Mouse (Mus musculus): ENCODE results near the gene Olfr193.
"Not testable (repeated sequence)": the region's sequence is repeated elsewhere in the genome, so short reads cannot be mapped to it uniquely, and the experiment has no call there.

The Olfr193 gene

GRCm38 (mm10) chr16:59111781-59112180 lies at the start of gene Olfr193:
Gene Olfr193, minus strand, starts transcription at chr16:59111881.
- no peak for DNase-seq (ENCODE audit: low spot score in 2 of 2)

DNA sequence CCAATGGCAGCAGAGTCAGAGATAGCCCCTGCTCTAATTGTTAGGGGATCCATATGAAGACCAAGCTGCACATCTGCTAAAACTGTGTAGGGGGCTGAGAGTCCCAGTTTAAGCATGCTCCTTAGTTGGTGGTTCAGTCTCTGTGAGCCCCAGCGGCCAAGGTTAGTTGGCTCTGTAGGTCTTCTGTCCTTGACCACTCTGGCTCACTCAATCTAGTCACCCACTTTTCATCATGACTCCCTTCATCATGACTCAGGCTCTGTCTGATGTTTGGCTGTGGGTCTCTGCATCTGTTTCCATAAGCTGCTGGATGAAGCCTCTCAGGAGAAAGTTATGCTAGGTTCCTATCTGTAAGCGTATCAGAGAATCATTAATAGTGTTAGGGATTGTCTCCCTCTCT lies 40.3 kb upstream of the Olfr193 start:
- no peak for DNase-seq (ENCODE audit: low spot score in 2 of 2)

DNA sequence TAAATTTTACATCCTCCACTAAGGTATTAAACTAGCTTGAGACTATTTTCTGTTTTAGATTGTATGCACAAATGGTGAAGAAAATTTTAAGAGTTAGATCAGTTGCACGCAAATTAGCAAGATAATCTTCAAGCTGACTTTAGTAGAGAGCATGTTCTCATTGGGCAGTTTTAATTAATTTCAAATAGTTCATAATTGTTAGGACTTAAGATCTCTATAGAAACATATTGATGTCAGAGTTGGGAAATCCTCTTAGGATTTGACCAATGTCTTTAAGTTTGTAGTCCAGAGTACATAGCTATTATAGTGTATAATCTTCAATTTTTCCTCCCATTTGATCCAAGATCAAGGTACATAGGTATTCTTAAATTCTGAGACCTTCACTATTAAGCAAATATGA lies 35.1 kb upstream of the Olfr193 start, which contains the start of gene Olfr195:
Gene Olfr195 (plus strand): TSS at position 301 of the 400 bp plus-strand sequence.
- DNase-seq (ENCODE audit: low spot score in 2 of 2) = no peak

- no peak for DNase-seq (ENCODE audit: low spot score in 2 of 2)
Observed at GRCm38 (mm10) chr16:59141105-59141504, 29.4 kb upstream of the Olfr193 start.

GRCm38 (mm10) chr16:59130740-59131139 lies 19.1 kb upstream of the Olfr193 start:
- DNase-seq (ENCODE audit: low spot score in 2 of 2) = no peak

GRCm38 (mm10) chr16:59120969-59121368 lies 9.3 kb upstream of the Olfr193 start, which contains the start of gene Olfr194:
Gene Olfr194, minus strand, starts transcription at chr16:59121069.
- DNase-seq (ENCODE audit: low spot score in 2 of 2) = no peak

GRCm38 (mm10) chr16:59108522-59108921 lies 3.2 kb downstream of the Olfr193 start:
- DNase-seq (ENCODE audit: low spot score in 2 of 2) = not testable (repeated sequence)

DNA sequence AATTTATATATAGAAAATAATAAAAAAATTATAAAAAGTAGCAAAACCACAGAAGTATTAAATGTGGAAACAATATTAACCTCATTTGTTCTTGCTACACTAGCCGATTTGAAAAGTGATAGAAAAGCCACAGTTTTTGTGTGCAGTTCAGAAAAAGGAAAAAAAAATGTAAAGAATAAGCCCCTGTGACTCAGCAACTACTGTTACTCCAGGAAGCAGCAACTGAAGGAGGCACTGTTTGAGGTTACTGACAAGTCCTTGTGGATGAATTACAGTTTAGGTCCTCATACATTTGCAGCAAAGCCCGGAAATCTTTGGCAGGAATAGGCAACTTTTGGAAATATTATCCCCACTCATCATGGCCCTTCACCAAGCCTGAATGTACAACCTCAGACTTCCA lies 6.4 kb downstream of the Olfr193 start:
- no peak for DNase-seq (ENCODE audit: low spot score in 2 of 2)

GRCm38 (mm10) chr16:59089722-59090121 lies 22.0 kb downstream of the Olfr193 start, which contains the start of gene Olfr191:
Gene Olfr191, minus strand, starts transcription at chr16:59089822.
- not testable (repeated sequence) for DNase-seq (ENCODE audit: low spot score in 2 of 2)

- not testable (repeated sequence) for DNase-seq (ENCODE audit: low spot score in 2 of 2)
Observed at GRCm38 (mm10) chr16:59081113-59081512, 30.6 kb downstream of the Olfr193 start.

GRCm38 (mm10) chr16:59077905-59078304 lies 33.8 kb downstream of the Olfr193 start, which contains the start of gene Olfr190:
Gene Olfr190, minus strand, starts transcription at chr16:59078005.
- DNase-seq (ENCODE audit: low spot score in 2 of 2) = no peak

- no peak for DNase-seq (ENCODE audit: low spot score in 2 of 2)
Observed at GRCm38 (mm10) chr16:59073520-59073919, 38.2 kb downstream of the Olfr193 start.

DNA sequence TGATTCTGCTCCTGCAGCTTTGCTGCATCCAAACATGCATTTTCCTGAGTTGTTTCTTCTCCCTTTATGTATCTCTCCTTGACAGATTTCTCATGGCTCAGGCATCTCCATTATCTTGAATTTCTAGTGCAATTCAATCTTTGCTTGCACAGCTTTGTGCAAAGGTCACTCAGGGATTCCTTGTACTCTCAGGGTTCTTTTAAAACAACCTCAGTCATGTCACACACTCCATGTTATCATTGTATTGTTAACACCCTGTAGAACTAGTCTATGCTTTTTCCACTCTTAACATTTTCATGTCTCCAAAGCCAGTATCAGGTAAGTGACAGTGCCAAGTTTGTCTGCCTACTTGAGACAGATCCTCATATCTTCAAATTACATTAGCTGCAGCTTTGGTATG lies 39.9 kb downstream of the Olfr193 start:
- DNase-seq (ENCODE audit: low spot score in 2 of 2) = no peak

DNA sequence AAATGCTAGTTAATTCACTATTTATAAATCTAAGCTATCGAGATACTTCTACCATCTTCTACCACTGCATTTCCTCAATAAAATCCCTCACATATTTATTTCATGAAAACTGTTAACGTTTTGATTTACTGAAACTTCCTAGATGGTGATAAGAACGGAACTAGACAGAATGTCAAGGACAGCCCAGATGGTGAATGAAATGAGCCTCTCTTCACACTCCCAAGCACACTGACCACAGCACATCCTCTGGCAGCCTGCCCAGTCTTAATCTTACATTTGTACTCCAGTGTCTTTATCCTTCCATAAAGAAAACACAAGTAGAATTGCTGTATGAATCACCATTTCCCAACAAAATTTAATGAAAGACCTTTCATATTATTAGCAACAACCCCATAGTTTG lies 49.3 kb downstream of the Olfr193 start:
- DNase-seq (ENCODE audit: low spot score in 2 of 2) = not testable (repeated sequence)
